Mouse (Mus musculus) layer of hippocampus, adult 11-12 months (tissue): ENCODE data around the gene Spire2.

Source experiments
- DNase-seq: peaks from one replicate; pipeline ENCODE4 v3.0.0; 2022; ENCODE audit warnings: low spot score

Spire2 gene

DNA sequence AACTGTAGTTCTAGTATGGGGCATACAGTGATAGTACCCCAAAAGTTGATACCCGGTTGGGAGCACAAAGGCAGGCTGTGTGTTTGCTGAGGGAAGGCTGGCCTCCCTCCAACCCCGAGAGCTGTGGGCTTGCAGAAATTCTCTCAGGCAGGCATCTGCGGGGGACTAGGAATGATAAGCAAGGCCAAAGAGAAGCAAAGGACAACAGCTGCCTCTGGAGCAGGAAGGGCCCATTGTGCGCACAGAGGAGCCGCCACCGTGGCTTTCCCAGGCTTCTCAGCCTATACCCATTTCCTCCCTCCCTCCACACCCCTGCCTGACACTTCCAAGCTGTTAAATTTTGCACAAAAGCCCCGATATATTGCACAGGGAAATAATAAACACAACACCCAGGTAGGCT lies 1.4 kb downstream of the Spire2 start:
- peak; percentile 18 for DNase-seq

GRCm38 (mm10) chr8:123334467-123334866 lies 2.0 kb downstream of the Spire2 start:
- DNase-seq, result no peak

- no peak for DNase-seq
Observed at GRCm38 (mm10) chr8:123337475-123337874, 5.0 kb downstream of the Spire2 start.

DNA sequence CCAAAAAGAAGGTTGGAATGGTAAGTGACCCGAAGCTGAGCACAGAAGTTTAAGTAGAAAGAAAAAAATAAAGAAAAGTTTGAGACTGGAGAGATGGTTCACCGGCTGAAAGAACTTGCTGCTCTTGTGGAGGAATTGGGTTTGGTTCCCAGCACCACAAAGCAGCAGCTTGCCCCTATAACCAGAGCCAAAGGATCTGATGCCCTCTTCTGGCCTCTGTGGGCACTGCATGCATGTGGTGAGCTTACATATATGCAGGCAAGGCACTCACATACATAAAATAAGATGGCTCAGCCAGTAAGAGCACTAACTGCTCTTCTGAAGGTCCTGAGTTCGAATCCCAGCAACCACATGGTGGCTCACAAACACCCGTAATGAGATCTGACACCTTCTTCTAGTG lies 7.6 kb downstream of the Spire2 start:
- DNase-seq, result no peak

DNA sequence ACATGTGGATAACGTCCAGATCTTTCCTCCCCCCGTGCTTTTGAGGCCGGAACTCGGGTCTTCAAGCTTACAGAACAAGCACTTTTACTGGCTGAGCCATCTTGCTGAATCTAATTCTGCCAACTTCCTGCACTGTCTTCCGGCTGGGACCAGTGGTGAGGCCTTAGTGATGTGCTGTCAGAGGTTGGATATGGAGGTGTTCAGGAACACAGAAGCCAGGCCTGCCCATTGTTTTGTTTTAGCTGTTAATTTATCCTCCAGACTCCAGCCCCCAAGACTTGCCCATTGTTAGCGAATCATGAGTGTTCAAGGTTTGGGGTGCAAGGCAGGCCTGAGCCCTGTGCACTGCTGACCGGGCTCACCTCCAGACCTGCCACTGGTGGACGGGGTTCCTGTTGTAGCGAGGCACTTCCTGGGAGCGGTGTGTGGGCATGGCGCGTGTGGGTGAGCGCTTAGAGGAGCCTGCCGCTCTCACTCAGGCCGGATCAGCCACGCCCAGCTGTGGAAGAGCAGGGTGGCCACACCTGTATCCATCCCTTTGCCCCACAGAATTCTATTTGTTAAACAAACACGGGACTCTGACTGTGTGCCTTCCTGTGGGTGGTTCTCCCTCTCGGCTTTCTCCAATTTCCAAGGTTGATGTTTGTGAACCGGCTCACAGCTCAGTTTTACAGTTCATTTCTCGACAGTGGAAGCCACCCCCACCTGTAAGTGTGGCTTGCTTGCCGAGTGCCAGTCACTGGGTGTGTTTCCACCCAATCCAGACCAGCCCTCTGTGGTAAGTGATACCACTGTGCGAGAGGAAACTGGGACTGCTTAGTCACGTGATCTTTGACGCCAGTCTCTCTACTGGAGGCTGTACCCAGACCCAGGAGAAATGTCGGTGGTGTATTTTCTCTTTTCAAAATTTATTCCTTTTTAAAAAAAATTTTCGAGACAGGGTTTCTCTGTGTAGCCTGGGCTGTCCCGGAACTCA lies 8.8 kb downstream of the Spire2 start:
- no peak for DNase-seq

GRCm38 (mm10) chr8:123342253-123342652 lies 9.7 kb downstream of the Spire2 start:
- DNase-seq, result no peak

DNA sequence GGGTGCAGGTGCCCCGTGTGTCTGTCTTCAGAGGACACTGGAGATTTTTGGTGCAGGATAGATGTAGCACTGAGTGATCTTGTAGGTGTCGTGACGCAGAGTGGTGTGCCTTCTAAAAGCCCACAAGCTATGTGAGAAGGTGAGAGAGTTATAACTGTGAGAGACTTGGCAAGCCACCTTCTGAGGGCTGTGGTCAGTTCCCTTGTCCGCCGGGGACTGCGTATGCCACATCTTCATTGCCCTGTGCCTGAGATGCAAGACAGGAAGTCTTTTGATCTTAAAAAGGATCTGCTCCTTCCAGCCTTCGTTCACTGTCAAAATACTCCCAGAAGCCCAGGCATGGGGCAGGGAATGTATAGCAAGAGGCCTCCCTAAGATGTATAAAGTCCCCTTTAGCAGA lies 10.4 kb downstream of the Spire2 start:
- no peak for DNase-seq

DNA sequence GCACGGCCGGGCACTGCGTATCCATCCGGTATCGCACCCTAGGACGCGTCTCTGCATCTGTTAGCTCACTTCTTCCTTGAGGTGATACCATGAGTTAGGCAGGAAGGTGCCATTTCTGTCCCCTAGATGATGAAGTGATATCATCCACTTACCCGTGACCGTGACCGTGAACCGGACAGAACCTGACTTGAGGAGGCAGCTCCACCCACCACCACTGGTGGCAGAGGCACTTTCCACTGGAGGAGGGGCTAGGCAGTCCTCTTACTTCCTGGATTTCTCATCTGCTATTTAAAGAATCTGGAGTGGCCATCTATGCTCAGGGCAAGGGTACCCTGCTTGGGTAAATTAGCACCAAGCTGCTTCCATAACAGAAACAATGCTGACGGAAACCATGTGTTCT lies 10.9 kb downstream of the Spire2 start:
- DNase-seq, result no peak

DNA sequence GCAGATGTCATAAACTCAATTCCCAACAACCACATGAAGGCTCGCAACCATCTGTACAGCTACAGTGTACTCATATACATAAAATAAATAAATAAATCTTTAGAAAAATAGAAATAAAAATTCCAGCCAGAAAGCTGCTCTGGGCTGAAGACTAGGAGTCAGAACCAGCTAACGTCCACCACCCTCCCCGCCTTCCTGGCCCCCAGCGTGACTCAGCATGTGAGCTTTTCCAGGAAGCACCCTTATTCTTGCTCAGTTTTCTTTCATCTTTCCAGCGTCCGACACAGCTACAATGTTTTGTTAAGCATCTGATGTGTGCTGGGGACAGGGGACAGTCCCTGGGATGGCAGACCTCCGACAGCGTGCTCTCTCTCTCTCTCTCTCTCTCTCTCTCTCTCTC lies 12.6 kb downstream of the Spire2 start:
- DNase-seq, result no peak

DNA sequence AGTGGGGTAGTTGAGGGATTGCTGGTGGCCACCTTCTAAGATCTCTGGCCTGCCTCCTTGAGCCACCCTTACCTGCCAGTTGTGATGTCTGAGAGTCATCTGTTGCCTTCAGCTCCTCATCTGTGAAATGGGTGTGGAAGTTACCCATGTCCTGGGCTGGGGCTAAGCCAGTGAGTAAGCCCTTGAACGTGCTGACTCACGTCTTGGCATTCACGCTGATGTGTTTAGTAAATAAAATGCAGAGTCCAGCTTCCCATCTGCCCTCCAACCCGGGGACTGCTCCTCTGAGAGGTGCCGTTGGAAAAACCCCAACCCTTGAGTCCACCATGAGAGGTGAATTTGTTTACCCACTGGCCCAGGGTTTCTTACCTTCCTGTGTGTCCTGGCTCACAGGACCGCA lies 13.3 kb downstream of the Spire2 start:
- no peak for DNase-seq

- DNase-seq, result no peak
Observed at GRCm38 (mm10) chr8:123347293-123347692, 14.8 kb downstream of the Spire2 start.

DNA sequence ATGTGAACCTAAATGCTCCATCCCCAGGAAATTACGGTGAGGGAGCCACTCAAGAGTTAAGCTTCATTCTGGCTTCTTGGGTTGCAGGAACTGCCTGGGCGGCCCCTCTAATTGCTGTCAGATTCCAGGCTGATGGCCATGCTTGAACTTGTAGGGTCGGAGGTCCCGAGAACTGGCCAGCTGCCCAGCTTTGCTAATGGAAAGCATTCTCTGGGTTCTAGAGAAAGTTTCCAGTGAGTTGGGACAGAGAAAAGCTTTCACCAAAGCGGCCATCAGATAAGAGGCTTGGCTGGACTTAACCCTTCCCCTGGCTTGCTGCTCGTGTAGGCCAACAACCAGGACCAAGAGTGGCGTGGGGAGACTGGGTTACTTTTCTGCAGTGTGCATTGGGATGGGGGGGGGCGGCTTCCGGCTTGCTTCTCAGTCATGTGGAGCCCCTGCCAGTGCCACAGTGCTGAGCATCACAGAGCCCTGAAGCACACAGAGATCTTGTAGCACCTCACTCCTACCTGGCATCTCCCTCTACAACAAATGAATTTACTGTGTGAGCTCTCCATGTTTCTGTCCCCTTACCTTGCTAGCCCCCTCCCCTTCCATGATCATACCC lies 15.8 kb downstream of the Spire2 start:
- DNase-seq, result no peak

GRCm38 (mm10) chr8:123349073-123349472 lies 16.6 kb downstream of the Spire2 start:
- DNase-seq, result no peak

DNA sequence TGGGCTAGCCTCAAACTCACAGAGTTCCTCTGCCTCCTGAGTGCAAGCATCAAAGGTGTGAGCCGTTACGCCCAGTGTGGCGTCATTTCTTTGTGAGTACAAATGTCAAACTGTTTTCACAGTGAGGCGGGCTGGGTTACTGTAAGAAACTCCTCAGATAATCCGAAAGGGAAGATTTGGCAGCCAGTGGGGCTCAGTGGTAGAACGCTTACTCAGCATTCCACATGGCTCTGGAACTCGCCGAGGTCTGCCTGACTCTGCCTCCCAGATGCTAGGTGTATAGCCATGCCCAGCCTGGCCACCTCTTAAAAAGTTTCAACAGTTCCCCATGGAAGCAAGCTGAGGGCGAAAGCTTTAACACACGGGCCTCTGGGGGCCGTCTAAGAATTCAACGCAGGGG lies 19.6 kb downstream of the Spire2 start:
- no peak for DNase-seq

- peak; percentile 67 for DNase-seq
Observed at GRCm38 (mm10) chr8:123352786-123353185, 20.3 kb downstream of the Spire2 start.

DNA sequence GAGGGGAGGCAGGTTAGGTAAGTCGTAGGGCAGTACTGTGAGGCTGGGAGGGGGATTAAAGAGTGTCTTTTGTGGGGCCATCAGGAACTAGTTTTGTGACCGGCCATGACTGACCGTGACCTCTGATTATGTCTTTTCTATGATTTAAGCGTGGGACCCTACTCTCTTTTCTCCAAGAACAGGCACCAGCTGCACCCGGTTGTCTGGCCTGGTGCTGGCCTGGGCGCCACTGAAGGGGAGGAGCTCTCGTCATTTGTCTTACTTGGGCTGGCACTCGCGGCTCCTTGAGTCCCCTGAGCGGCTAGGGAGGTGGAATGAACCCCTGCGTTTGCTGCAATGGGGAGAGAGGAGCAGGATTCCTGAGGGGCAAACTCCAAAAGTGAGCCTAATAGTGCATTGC lies 20.7 kb downstream of the Spire2 start:
- no peak for DNase-seq

- DNase-seq, result peak; percentile 86
Observed at GRCm38 (mm10) chr8:123361082-123361739, 28.7 kb downstream of the Spire2 start.

DNA sequence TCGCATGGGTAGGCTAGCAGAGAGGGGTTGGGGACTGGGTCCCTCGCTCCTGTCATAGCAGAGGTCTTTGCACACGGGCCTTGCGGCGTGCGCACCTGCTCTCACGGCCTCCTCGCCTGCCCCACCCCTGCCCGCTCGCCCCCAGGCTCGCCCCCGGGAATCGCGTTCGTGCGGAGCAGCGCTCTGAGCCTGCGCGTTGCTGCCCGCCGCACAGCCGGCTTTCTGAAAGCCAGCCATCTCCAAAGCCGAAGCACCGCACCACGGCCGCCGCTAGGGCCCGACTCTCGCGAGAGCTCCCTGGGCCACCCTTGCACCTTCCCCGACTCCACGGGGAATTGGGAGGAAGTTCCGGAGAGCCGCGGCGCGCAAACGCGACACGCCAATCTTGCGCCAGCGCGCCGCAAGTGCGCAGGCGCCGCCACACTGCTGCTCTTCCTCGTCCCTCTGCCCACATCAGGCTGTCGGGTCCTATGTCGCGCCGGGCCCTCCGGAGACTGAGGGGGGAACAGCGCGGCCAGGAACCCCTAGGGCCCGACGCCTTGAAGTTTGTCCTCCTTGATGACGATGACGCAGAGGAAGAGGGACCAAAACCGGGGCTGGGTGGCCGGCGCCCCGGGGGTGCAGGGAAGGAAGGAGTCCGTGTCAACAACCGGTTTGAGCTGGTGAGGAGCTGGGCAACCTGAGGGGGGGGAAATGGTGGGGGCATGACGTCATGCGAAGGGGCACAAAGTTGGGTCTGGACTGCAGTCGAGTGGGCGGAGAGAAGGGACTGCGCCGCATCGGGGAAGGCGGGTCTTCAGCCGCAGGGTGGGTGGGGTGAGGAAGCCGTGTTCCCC lies 41.1 kb downstream of the Spire2 start, which contains the start of gene Tcf25:
TSS of gene Tcf25 (plus strand) at position 351 of the 836 bp plus-strand sequence.
- peak; percentile 96 for DNase-seq

- peak; percentile 93 for DNase-seq
Observed at GRCm38 (mm10) chr8:123374239-123374578, 41.7 kb downstream of the Spire2 start.

GRCm38 (mm10) chr8:123375701-123376100 lies 43.2 kb downstream of the Spire2 start:
- no peak for DNase-seq

GRCm38 (mm10) chr8:123376106-123376505 lies 43.6 kb downstream of the Spire2 start:
- DNase-seq, result no peak

- DNase-seq, result no peak
Observed at GRCm38 (mm10) chr8:123381711-123382110, 49.2 kb downstream of the Spire2 start.
